Mouse (Mus musculus) kidney, adult 2 months (tissue): ENCODE measurements around the gene Gbgt1.

ENCODE experiments used
- CTCF ChIP-seq: fragments of 200-500 bp; conservative IDR thresholded peaks from 2 replicates; pipeline ENCODE4 v1.5.1; 2011; ENCODE audit warnings: low read depth, mild to moderate bottlenecking, control low read depth, low read length, moderate library complexity, mixed read lengths; ENCODE audit not compliant: insufficient read depth, insufficient read length
- POLR2A ChIP-seq: fragments of 200-500 bp; IDR thresholded peaks from one replicate; pipeline ENCODE4 v1.6.1; 2011; ENCODE audit warnings: low read depth, low read length, control low read depth

GRCm38 (mm10) chr2:28523643-28524117, 27.0 kb downstream of the Gbgt1 start:
- no peak for TF ChIP-seq POLR2A
- TF ChIP-seq CTCF = no peak
